Mouse (Mus musculus) WW6 (cell line): ENCODE measurements at regions not wholly inside any gene's neighbourhood (a gene's known extent, or its start where the extent isn't known, plus 50 kb on each side); places are given as distances from the start of the nearest gene placed in this dataset.

Experiments used
- DNase-seq: peaks from one replicate; pipeline ENCODE4 v3.0.0-alpha.2; 2013; ENCODE audit warnings: low read depth, low spot score

- no peak for DNase-seq
Measured at GRCm38 (mm10) chr14:72113377-72113993, 378.2 kb downstream of the Gm9195 start.

- no peak for DNase-seq
Measured at GRCm38 (mm10) chr14:72110689-72111088, 380.9 kb downstream of the Gm9195 start.

- no peak for DNase-seq
Measured at GRCm38 (mm10) chr14:72091579-72091978, 400.1 kb downstream of the Gm9195 start.

- no peak for DNase-seq
Measured at GRCm38 (mm10) chr14:72081473-72081872, 410.2 kb downstream of the Gm9195 start.

GRCm38 (mm10) chr14:72064111-72064812 lies 427.4 kb downstream of the Gm9195 start:
- no peak for DNase-seq

- no peak for DNase-seq
Measured at GRCm38 (mm10) chr14:72042881-72043236, 448.8 kb downstream of the Gm9195 start.

- DNase-seq: no peak
Measured at GRCm38 (mm10) chr14:72042112-72042880, 449.3 kb downstream of the Gm9195 start.

- no peak for DNase-seq
Measured at GRCm38 (mm10) chr14:72030396-72030795, 461.2 kb downstream of the Gm9195 start.

GRCm38 (mm10) chr14:72027362-72028020 lies 464.1 kb downstream of the Gm9195 start:
- DNase-seq: no peak

GRCm38 (mm10) chr14:72004371-72004770 lies 487.3 kb downstream of the Gm9195 start:
- DNase-seq: no peak

- no peak for DNase-seq
Measured at GRCm38 (mm10) chr14:72002205-72003138, 489.2 kb downstream of the Gm9195 start.

GRCm38 (mm10) chr14:71973016-71973415 lies 518.6 kb downstream of the Gm9195 start:
- DNase-seq: no peak

- no peak for DNase-seq
Measured at GRCm38 (mm10) chr14:71972521-71972920, 519.1 kb downstream of the Gm9195 start.

- DNase-seq: no peak
Measured at GRCm38 (mm10) chr14:71967646-71968045, 524.0 kb downstream of the Gm9195 start.

- no peak for DNase-seq
Measured at GRCm38 (mm10) chr14:71963389-71964169, 528.1 kb downstream of the Gm9195 start.

GRCm38 (mm10) chr14:71948701-71949100 lies 542.9 kb downstream of the Gm9195 start:
- no peak for DNase-seq

GRCm38 (mm10) chr14:71937157-71937485 lies 554.5 kb downstream of the Gm9195 start:
- no peak for DNase-seq

GRCm38 (mm10) chr14:71936373-71937156 lies 555.1 kb downstream of the Gm9195 start:
- DNase-seq: no peak

- no peak for DNase-seq
Measured at GRCm38 (mm10) chr14:71915964-71916363, 575.7 kb downstream of the Gm9195 start.

GRCm38 (mm10) chr14:71910936-71911335 lies 580.7 kb downstream of the Gm9195 start:
- no peak for DNase-seq
